Mouse (Mus musculus): Measurements from ENCODE around the gene Ap3d1.

Ap3d1 gene

GRCm38 (mm10) chr10:80757717-80758116 is 15.7 kb upstream of the Ap3d1 start:
- peak in 1 of 2 experiments; percentile 61 for DNase-seq (ENCODE audit: low spot score in 2 of 2)

GRCm38 (mm10) chr10:80756967-80757366 is 14.9 kb upstream of the Ap3d1 start:
- no peak for DNase-seq (ENCODE audit: low spot score in 2 of 2)

- no peak for DNase-seq (ENCODE audit: low spot score in 2 of 2)
These were observed 14.4 kb upstream of the Ap3d1 start for GRCm38 (mm10) chr10:80756509-80756908.

- DNase-seq (ENCODE audit: low spot score in 2 of 2) = no peak
These were observed 14.0 kb upstream of the Ap3d1 start for GRCm38 (mm10) chr10:80756099-80756498.

GRCm38 (mm10) chr10:80755291-80756015 is 13.4 kb upstream of the Ap3d1 start:
- DNase-seq (ENCODE audit: low spot score in 2 of 2) = no peak

- DNase-seq (ENCODE audit: low spot score in 2 of 2) = peak; percentile 95 to 98
These were observed 12.7 kb upstream of the Ap3d1 start, which contains the start of gene Dot1l for GRCm38 (mm10) chr10:80754594-80755290. Gene Dot1l (plus strand): TSS chr10:80755206.

GRCm38 (mm10) chr10:80752079-80752625 is 10.1 kb upstream of the Ap3d1 start:
- DNase-seq (ENCODE audit: low spot score in 2 of 2) = peak in 1 of 2 experiments; percentile 46

- peak; percentile 49 to 54 for DNase-seq (ENCODE audit: low spot score in 2 of 2)
These were observed 9.2 kb upstream of the Ap3d1 start for GRCm38 (mm10) chr10:80751188-80751832.

- no peak for DNase-seq (ENCODE audit: low spot score in 2 of 2)
These were observed 6.5 kb upstream of the Ap3d1 start for GRCm38 (mm10) chr10:80748609-80749008.

GRCm38 (mm10) chr10:80747410-80747809 is 5.3 kb upstream of the Ap3d1 start:
- DNase-seq (ENCODE audit: low spot score in 2 of 2) = peak in 1 of 2 experiments; percentile 71

- DNase-seq (ENCODE audit: low spot score in 2 of 2) = no peak
These were observed 2.2 kb upstream of the Ap3d1 start for GRCm38 (mm10) chr10:80744262-80744661.

GRCm38 (mm10) chr10:80741634-80742179 is 357 bp downstream of the Ap3d1 start:
- DNase-seq (ENCODE audit: low spot score in 2 of 2) = peak in 1 of 2 experiments; percentile 44

- DNase-seq (ENCODE audit: low spot score in 2 of 2) = no peak
These were observed 918 bp downstream of the Ap3d1 start for GRCm38 (mm10) chr10:80741146-80741545.

GRCm38 (mm10) chr10:80738657-80739056 is 3.4 kb downstream of the Ap3d1 start:
- no peak for DNase-seq (ENCODE audit: low spot score in 2 of 2)

GRCm38 (mm10) chr10:80736731-80737130 is 5.3 kb downstream of the Ap3d1 start:
- DNase-seq (ENCODE audit: low spot score in 2 of 2) = no peak

- DNase-seq (ENCODE audit: low spot score in 2 of 2) = no peak
These were observed 9.4 kb downstream of the Ap3d1 start for GRCm38 (mm10) chr10:80732611-80733101.

- DNase-seq (ENCODE audit: low spot score in 2 of 2) = no peak
These were observed 14.5 kb downstream of the Ap3d1 start for GRCm38 (mm10) chr10:80727369-80728127.

GRCm38 (mm10) chr10:80717281-80717680 is 24.8 kb downstream of the Ap3d1 start:
- DNase-seq (ENCODE audit: low spot score in 2 of 2) = no peak

GRCm38 (mm10) chr10:80710834-80711233 is 31.2 kb downstream of the Ap3d1 start:
- no peak for DNase-seq (ENCODE audit: low spot score in 2 of 2)

GRCm38 (mm10) chr10:80705479-80705878 is 36.6 kb downstream of the Ap3d1 start:
- no peak for DNase-seq (ENCODE audit: low spot score in 2 of 2)

GRCm38 (mm10) chr10:80705033-80705432 is 37.0 kb downstream of the Ap3d1 start:
- DNase-seq (ENCODE audit: low spot score in 2 of 2) = no peak

Data from frontal cortex, postnatal 10 days (tissue).